Mouse (Mus musculus): ENCODE results near the gene Pou3f3.

The Pou3f3 gene

GRCm38 (mm10) chr1:42694665-42695577 lies 647 bp upstream of the Pou3f3 start:
- no peak for DNase-seq (ENCODE audit: low spot score)

GRCm38 (mm10) chr1:42696371-42697031 lies 933 bp downstream of the Pou3f3 start:
- DNase-seq (ENCODE audit: low spot score), result no peak

- no peak for DNase-seq (ENCODE audit: low spot score)
These were observed 1.8 kb downstream of the Pou3f3 start for GRCm38 (mm10) chr1:42697321-42697755.

- no peak for DNase-seq (ENCODE audit: low spot score)
These were observed 2.4 kb downstream of the Pou3f3 start for GRCm38 (mm10) chr1:42697756-42698583.

GRCm38 (mm10) chr1:42698584-42699333 lies 3.2 kb downstream of the Pou3f3 start:
- no peak for DNase-seq (ENCODE audit: low spot score)

- no peak for DNase-seq (ENCODE audit: low spot score)
These were observed 3.9 kb downstream of the Pou3f3 start for GRCm38 (mm10) chr1:42699471-42699871.

GRCm38 (mm10) chr1:42700171-42700570 lies 4.6 kb downstream of the Pou3f3 start:
- DNase-seq (ENCODE audit: low spot score), result no peak

- DNase-seq (ENCODE audit: low spot score), result no peak
These were observed 5.2 kb downstream of the Pou3f3 start for GRCm38 (mm10) chr1:42700815-42701214.

- no peak for DNase-seq (ENCODE audit: low spot score)
These were observed 6.5 kb downstream of the Pou3f3 start for GRCm38 (mm10) chr1:42701833-42702611.

GRCm38 (mm10) chr1:42702984-42703383 lies 7.4 kb downstream of the Pou3f3 start:
- no peak for DNase-seq (ENCODE audit: low spot score)

- DNase-seq (ENCODE audit: low spot score), result no peak
These were observed 7.9 kb downstream of the Pou3f3 start for GRCm38 (mm10) chr1:42703424-42703823.

GRCm38 (mm10) chr1:42703851-42704613 lies 8.5 kb downstream of the Pou3f3 start:
- no peak for DNase-seq (ENCODE audit: low spot score)

GRCm38 (mm10) chr1:42704981-42705810 lies 9.6 kb downstream of the Pou3f3 start:
- DNase-seq (ENCODE audit: low spot score), result no peak

GRCm38 (mm10) chr1:42705811-42706160 lies 10.2 kb downstream of the Pou3f3 start:
- DNase-seq (ENCODE audit: low spot score), result no peak

GRCm38 (mm10) chr1:42707196-42707595 lies 11.6 kb downstream of the Pou3f3 start:
- DNase-seq (ENCODE audit: low spot score), result no peak

- DNase-seq (ENCODE audit: low spot score), result no peak
These were observed 12.1 kb downstream of the Pou3f3 start for GRCm38 (mm10) chr1:42707611-42708130.

- no peak for DNase-seq (ENCODE audit: low spot score)
These were observed 13.5 kb downstream of the Pou3f3 start for GRCm38 (mm10) chr1:42709024-42709423.

GRCm38 (mm10) chr1:42709431-42710160 lies 14.0 kb downstream of the Pou3f3 start:
- DNase-seq (ENCODE audit: low spot score), result no peak

Measured in testis, postnatal 10 days (tissue).